Mouse (Mus musculus): ENCODE measurements at regions not wholly inside any gene's neighbourhood (a gene's known extent, or its start where the extent isn't known, plus 50 kb on each side); places are given as distances from the start of the nearest gene placed in this dataset.

GRCm38 (mm10) chr2:159884773-159885459 lies 449.0 kb downstream of the Gm826 start:
- no peak overlapping the region for H3K9ac ChIP-seq (ENCODE audit: low read depth, low read length)
- no peak for DNase-seq (ENCODE audit: low spot score)
- no peaks in the 10 kb centered on the region for H3K36me3 ChIP-seq (ENCODE audit: control insufficient read depth, insufficient read depth, low read length)
- H3K4me3 ChIP-seq (ENCODE audit: low read depth, low read length): no peak overlapping the region
- no peaks in the 10 kb centered on the region for H3K9me3 ChIP-seq (ENCODE audit: control insufficient read depth, low read length)
- 0 out of 2 replicates have a peak, but pooled peaks cover 1% of the 10 kb centered on the region for H3K4me1 ChIP-seq (ENCODE audit: control insufficient read depth, insufficient read depth, low read length)
- 71% methylated on average over 6 of the region's 6 CpGs for WGBS
- no peak for ATAC-seq (ENCODE audit: low read depth)
- no peak overlapping the region for H3K4me2 ChIP-seq (ENCODE audit: low read depth, low read length)
- H3K27me3 ChIP-seq (replicated peaks; ENCODE audit: control insufficient read depth, insufficient read depth, low read length): no peaks in the 10 kb centered on the region; the same call in 1 of the 2 replicates
- no peak overlapping the region for H3K27ac ChIP-seq (replicated peaks; ENCODE audit: low read depth, low read length)

GRCm38 (mm10) chr2:159866981-159867380 lies 467.0 kb downstream of the Gm826 start:
- H3K9ac ChIP-seq (ENCODE audit: low read depth, low read length): no peak overlapping the region
- no peak overlapping the region for H3K4me3 ChIP-seq (ENCODE audit: low read depth, low read length)
- no peak overlapping the region for H3K4me2 ChIP-seq (ENCODE audit: low read depth, low read length)
- DNase-seq (ENCODE audit: low spot score) (no peak), ATAC-seq (ENCODE audit: low read depth) (no peak)
- no peak overlapping the region for H3K27ac ChIP-seq (replicated peaks; ENCODE audit: low read depth, low read length)
- H3K36me3 ChIP-seq (ENCODE audit: control insufficient read depth, insufficient read depth, low read length): no peaks in the 10 kb centered on the region
- no peaks in the 10 kb centered on the region for H3K27me3 ChIP-seq (replicated peaks; ENCODE audit: control insufficient read depth, insufficient read depth, low read length)
- H3K9me3 ChIP-seq (ENCODE audit: control insufficient read depth, low read length): no peaks in the 10 kb centered on the region
- 61% methylated on average over 2 of the region's 2 CpGs for WGBS
- no peaks in the 10 kb centered on the region for H3K4me1 ChIP-seq (ENCODE audit: control insufficient read depth, insufficient read depth, low read length)

- H3K4me1 ChIP-seq (ENCODE audit: control insufficient read depth, insufficient read depth, low read length): no peaks in the 10 kb centered on the region
- no peak overlapping the region for H3K4me3 ChIP-seq (ENCODE audit: low read depth, low read length)
- no peak overlapping the region for H3K9ac ChIP-seq (ENCODE audit: low read depth, low read length)
- no peak overlapping the region for H3K27ac ChIP-seq (replicated peaks; ENCODE audit: low read depth, low read length)
- 77% methylated on average over 1 of the region's 1 CpGs for WGBS
- DNase-seq (ENCODE audit: low spot score) (no peak), ATAC-seq (ENCODE audit: low read depth) (no peak)
- no peaks in the 10 kb centered on the region for H3K9me3 ChIP-seq (ENCODE audit: control insufficient read depth, low read length)
- no peaks in the 10 kb centered on the region for H3K36me3 ChIP-seq (ENCODE audit: control insufficient read depth, insufficient read depth, low read length)
- H3K27me3 ChIP-seq (replicated peaks; ENCODE audit: control insufficient read depth, insufficient read depth, low read length): no peaks in the 10 kb centered on the region
- H3K4me2 ChIP-seq (ENCODE audit: low read depth, low read length): no peak overlapping the region
Observed at GRCm38 (mm10) chr2:159866391-159866790, 467.6 kb downstream of the Gm826 start.

GRCm38 (mm10) chr2:159863185-159863584 lies 470.8 kb downstream of the Gm826 start:
- no peaks in the 10 kb centered on the region for H3K36me3 ChIP-seq (ENCODE audit: control insufficient read depth, insufficient read depth, low read length)
- no peaks in the 10 kb centered on the region for H3K9me3 ChIP-seq (ENCODE audit: control insufficient read depth, low read length)
- H3K27ac ChIP-seq (replicated peaks; ENCODE audit: low read depth, low read length): no peak overlapping the region
- no peaks in the 10 kb centered on the region for H3K27me3 ChIP-seq (replicated peaks; ENCODE audit: control insufficient read depth, insufficient read depth, low read length)
- peak; percentile 78 for DNase-seq (ENCODE audit: low spot score)
- 18% methylated on average over 1 of the region's 1 CpGs for WGBS
- H3K4me1 ChIP-seq (ENCODE audit: control insufficient read depth, insufficient read depth, low read length): no peaks in the 10 kb centered on the region
- H3K9ac ChIP-seq (ENCODE audit: low read depth, low read length): no peak overlapping the region
- H3K4me2 ChIP-seq (ENCODE audit: low read depth, low read length): no peak overlapping the region
- H3K4me3 ChIP-seq (ENCODE audit: low read depth, low read length): no peak overlapping the region
- ATAC-seq (ENCODE audit: low read depth): no peak

- H3K4me1 ChIP-seq (ENCODE audit: control insufficient read depth, insufficient read depth, low read length): no peaks in the 10 kb centered on the region
- H3K36me3 ChIP-seq (ENCODE audit: control insufficient read depth, insufficient read depth, low read length): no peaks in the 10 kb centered on the region
- DNase-seq (ENCODE audit: low spot score) (no peak), ATAC-seq (ENCODE audit: low read depth) (no peak)
- no peaks in the 10 kb centered on the region for H3K27me3 ChIP-seq (replicated peaks; ENCODE audit: control insufficient read depth, insufficient read depth, low read length)
- no peak overlapping the region for H3K4me3 ChIP-seq (ENCODE audit: low read depth, low read length)
- no peak overlapping the region for H3K27ac ChIP-seq (replicated peaks; ENCODE audit: low read depth, low read length)
- no peak overlapping the region for H3K4me2 ChIP-seq (ENCODE audit: low read depth, low read length)
- no peak overlapping the region for H3K9ac ChIP-seq (ENCODE audit: low read depth, low read length)
- H3K9me3 ChIP-seq (ENCODE audit: control insufficient read depth, low read length): no peaks in the 10 kb centered on the region
- 66% methylated on average over 5 of the region's 5 CpGs for WGBS
Observed at GRCm38 (mm10) chr2:159853891-159854665, 479.9 kb downstream of the Gm826 start.

GRCm38 (mm10) chr2:159852959-159853358 lies 481.0 kb downstream of the Gm826 start:
- no peak overlapping the region for H3K4me3 ChIP-seq (ENCODE audit: low read depth, low read length)
- 73% methylated on average over 4 of the region's 4 CpGs for WGBS
- ATAC-seq (ENCODE audit: low read depth) (no peak), DNase-seq (ENCODE audit: low spot score) (peak; percentile 45)
- H3K4me2 ChIP-seq (ENCODE audit: low read depth, low read length): no peak overlapping the region
- no peak overlapping the region for H3K27ac ChIP-seq (replicated peaks; ENCODE audit: low read depth, low read length)
- H3K27me3 ChIP-seq (replicated peaks; ENCODE audit: control insufficient read depth, insufficient read depth, low read length): no peaks in the 10 kb centered on the region
- no peaks in the 10 kb centered on the region for H3K36me3 ChIP-seq (ENCODE audit: control insufficient read depth, insufficient read depth, low read length)
- H3K9me3 ChIP-seq (ENCODE audit: control insufficient read depth, low read length): no peaks in the 10 kb centered on the region
- no peaks in the 10 kb centered on the region for H3K4me1 ChIP-seq (ENCODE audit: control insufficient read depth, insufficient read depth, low read length)
- H3K9ac ChIP-seq (ENCODE audit: low read depth, low read length): no peak overlapping the region

GRCm38 (mm10) chr2:159832488-159833113 lies 501.4 kb downstream of the Gm826 start:
- DNase-seq (ENCODE audit: low spot score): peak; percentile 81

GRCm38 (mm10) chr2:159826417-159826816 lies 507.5 kb downstream of the Gm826 start:
- Histone ChIP-seq H3K9me3 (ENCODE audit: control insufficient read depth, low read length) (no peaks in the 10 kb centered on the region), H3K27me3 (replicated peaks; ENCODE audit: control insufficient read depth, insufficient read depth, low read length) (no peaks in the 10 kb centered on the region), H3K4me1 (ENCODE audit: control insufficient read depth, insufficient read depth, low read length) (peaks cover 5% of the 10 kb centered on the region; the same call in 1 of the 2 replicates), H3K36me3 (ENCODE audit: control insufficient read depth, insufficient read depth, low read length) (no peaks in the 10 kb centered on the region), H3K4me3 (ENCODE audit: low read depth, low read length) (no peak overlapping the region), H3K9ac (ENCODE audit: low read depth, low read length) (no peak overlapping the region), H3K4me2 (ENCODE audit: low read depth, low read length) (no peak overlapping the region), H3K27ac (replicated peaks; ENCODE audit: low read depth, low read length) (no peak overlapping the region)
- DNase-seq (ENCODE audit: low spot score) (peak; percentile 82), ATAC-seq (ENCODE audit: low read depth) (peak; percentile 76)
- WGBS: 39% methylated on average over 2 of the region's 2 CpGs

More at GRCm38 (mm10) chr2:159832488-159833113, 501.4 kb downstream of the Gm826 start:
- H3K27ac ChIP-seq (replicated peaks; ENCODE audit: low read depth, low read length): no peak overlapping the region
- no peak overlapping the region for H3K4me3 ChIP-seq (ENCODE audit: low read depth, low read length)
- WGBS: 66% methylated on average over 7 of the region's 7 CpGs
- H3K4me2 ChIP-seq (ENCODE audit: low read depth, low read length): no peak overlapping the region
- no peaks in the 10 kb centered on the region for H3K27me3 ChIP-seq (replicated peaks; ENCODE audit: control insufficient read depth, insufficient read depth, low read length)
- no peaks in the 10 kb centered on the region for H3K36me3 ChIP-seq (ENCODE audit: control insufficient read depth, insufficient read depth, low read length)
- no peak overlapping the region for H3K9ac ChIP-seq (ENCODE audit: low read depth, low read length)
- peaks cover 3% of the 10 kb centered on the region; the same call in 1 of the 2 replicates for H3K4me1 ChIP-seq (ENCODE audit: control insufficient read depth, insufficient read depth, low read length)
- ATAC-seq (ENCODE audit: low read depth): peak; percentile 60; the same call in 1 of the 2 replicates
- no peaks in the 10 kb centered on the region for H3K9me3 ChIP-seq (ENCODE audit: control insufficient read depth, low read length)
